Mouse (Mus musculus): ENCODE results near the gene Pid1.

GRCm38 (mm10) chr1:84285620-84286019 lies 78.4 kb downstream of the Pid1 start:
- TF ChIP-seq CTCF (IDR thresholded peaks at IDR 0.05) (no peak), EP300 (IDR thresholded peaks at IDR 0.05) (no peak)

All from lung, postnatal 0 days (tissue).